Mouse (Mus musculus): ENCODE results near the gene Col25a1. TPM values are rescaled to one million over a fixed set of nuclear protein-coding genes. Genes with fewer than 3 reads are reported as not detected.

Col25a1 gene
- polyA plus RNA-seq, 1 experiment = 3.7 TPM

DNA sequence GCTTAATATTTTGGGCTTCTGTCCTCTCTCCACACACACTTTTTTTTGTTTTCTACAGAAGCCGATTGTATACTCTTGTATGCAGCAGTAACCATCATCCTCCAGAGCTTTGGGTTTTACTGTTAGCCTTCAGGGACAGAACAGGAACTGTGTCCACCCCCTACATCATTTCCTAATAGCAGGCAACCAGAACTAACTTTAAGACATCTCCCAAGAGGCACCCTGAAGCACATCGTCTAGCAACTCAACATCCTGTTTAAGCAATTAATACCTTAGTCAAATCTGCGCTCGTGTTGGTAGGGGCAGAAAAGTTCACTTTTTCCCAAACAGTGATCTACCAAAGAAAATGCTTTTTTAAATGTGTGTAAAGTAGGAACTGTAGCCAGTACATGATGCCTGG, 357.5 kb downstream of the Col25a1 start:
- no peak for DNase-seq
- no peak overlapping the region for H3K27ac ChIP-seq (ENCODE audit: insufficient read depth, low read length)
- H3K27me3 ChIP-seq (ENCODE audit: control insufficient read depth, insufficient read depth, low read length) = no peaks in the 10 kb centered on the region; the same call in 1 of the 2 replicates
- H3K4me1 ChIP-seq (ENCODE audit: control insufficient read depth, insufficient read depth, low read length) = no peaks in the 10 kb centered on the region
- TF ChIP-seq POLR2A (IDR thresholded peaks at IDR 0.05; ENCODE audit: borderline replicate concordance, insufficient read depth, low read length) = no peak
- WGBS = 84% methylated on average over 4 of the region's 4 CpGs
- no peak overlapping the region for H3K4me3 ChIP-seq (replicated peaks; ENCODE audit: insufficient read depth, low read depth, low read length)

DNA sequence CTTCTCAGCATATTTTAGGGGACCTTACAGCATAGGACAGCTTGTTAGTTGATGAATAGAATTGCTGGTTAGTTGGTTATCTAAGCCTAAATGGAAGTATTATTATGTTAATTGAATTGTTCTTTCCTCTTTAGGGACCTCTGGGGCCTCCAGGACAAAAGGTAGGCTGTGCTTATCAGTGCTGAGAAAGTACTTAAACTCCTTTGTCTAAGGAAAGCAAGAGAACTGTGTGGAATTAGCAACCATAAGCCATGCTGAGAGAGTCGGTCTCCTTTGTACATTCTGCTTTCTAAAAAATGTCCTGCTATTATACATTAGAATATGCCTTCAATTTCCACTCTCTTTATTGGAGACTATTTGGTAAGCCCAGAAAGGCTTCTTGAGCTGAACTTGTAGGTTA, 362.9 kb downstream of the Col25a1 start:
- no peak overlapping the region for H3K4me3 ChIP-seq (replicated peaks; ENCODE audit: insufficient read depth, low read depth, low read length)
- no peaks in the 10 kb centered on the region; the same call in 1 of the 2 replicates for H3K27me3 ChIP-seq (ENCODE audit: control insufficient read depth, insufficient read depth, low read length)
- 18% methylated on average over 1 of the region's 1 CpGs for WGBS
- H3K4me1 ChIP-seq (ENCODE audit: control insufficient read depth, insufficient read depth, low read length) = no peaks in the 10 kb centered on the region
- DNase-seq = no peak
- H3K27ac ChIP-seq (ENCODE audit: insufficient read depth, low read length) = no peak overlapping the region
- TF ChIP-seq POLR2A (IDR thresholded peaks at IDR 0.05; ENCODE audit: borderline replicate concordance, insufficient read depth, low read length) = no peak
- no peak for TF ChIP-seq CTCF (IDR thresholded peaks at IDR 0.05; ENCODE audit: borderline replicate concordance, insufficient read depth, low read depth, low read length)

DNA sequence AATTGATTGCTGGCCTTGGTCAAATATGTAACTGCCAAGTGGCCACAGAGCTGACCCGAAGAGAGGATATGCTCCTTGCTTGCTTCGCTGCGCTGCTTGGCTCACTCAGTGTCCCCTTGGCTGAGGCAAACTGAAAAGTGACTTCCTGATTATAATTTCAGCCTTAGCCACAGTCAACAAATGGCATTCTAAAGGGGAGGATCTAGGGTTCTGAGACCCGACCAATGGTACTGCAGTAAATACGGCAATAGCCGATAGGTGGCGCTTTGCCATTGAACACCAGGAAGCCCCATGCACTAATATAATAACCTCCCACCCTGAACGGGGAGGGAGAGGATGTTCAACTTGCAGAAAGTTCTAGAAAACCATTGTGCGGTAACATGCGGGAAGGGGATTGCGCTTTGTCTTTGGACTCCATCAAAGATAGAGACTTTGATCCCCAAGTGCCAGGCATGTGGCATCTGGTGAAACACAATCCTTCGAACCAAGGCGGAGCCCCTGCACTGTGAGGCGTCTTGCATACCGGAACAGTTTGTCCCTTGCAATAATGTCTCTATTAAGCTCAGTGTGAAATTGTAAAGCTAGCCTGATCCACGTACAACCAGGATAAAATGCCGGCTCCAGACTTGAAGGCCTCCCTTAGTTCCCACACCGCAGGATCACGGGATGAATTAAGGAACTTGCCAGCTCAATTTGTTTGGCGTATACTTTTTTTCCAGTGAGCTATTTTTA, 363.5 kb downstream of the Col25a1 start:
- Histone ChIP-seq H3K4me1 (ENCODE audit: control insufficient read depth, insufficient read depth, low read length) (no peaks in the 10 kb centered on the region), H3K27ac (ENCODE audit: insufficient read depth, low read length) (no peak overlapping the region), H3K27me3 (ENCODE audit: control insufficient read depth, insufficient read depth, low read length) (no peaks in the 10 kb centered on the region; the same call in 1 of the 2 replicates), H3K4me3 (replicated peaks; ENCODE audit: insufficient read depth, low read depth, low read length) (no peak overlapping the region)
- WGBS = 25% methylated on average over 20 of the region's 20 CpGs
- peak; percentile 12 to 17 for DNase-seq
- TF ChIP-seq CTCF (IDR thresholded peaks at IDR 0.05; ENCODE audit: borderline replicate concordance, insufficient read depth, low read depth, low read length) (no peak), POLR2A (IDR thresholded peaks at IDR 0.05; ENCODE audit: borderline replicate concordance, insufficient read depth, low read length) (no peak)

DNA sequence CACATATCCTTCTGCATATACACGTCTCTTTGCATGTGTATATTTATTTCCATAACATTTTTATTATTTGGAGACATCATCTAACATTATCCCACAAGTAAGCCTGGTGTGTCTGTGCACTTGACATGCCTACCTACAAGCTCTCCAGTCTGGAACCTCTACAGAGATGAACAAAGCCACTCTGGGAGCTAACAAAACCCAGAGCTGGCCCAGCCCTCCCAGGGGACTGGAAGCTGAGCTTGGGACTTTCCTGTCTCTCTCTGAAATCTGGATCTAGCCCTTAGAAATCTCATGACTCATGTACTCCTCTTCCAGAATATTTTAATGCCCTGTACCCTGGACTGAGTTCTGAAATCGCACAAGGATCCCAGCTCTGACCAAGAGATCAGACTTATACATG, 365.7 kb downstream of the Col25a1 start:
- no peak for DNase-seq
- Histone ChIP-seq H3K4me3 (replicated peaks; ENCODE audit: insufficient read depth, low read depth, low read length) (no peak overlapping the region), H3K27ac (ENCODE audit: insufficient read depth, low read length) (no peak overlapping the region), H3K4me1 (ENCODE audit: control insufficient read depth, insufficient read depth, low read length) (no peaks in the 10 kb centered on the region), H3K27me3 (ENCODE audit: control insufficient read depth, insufficient read depth, low read length) (no peaks in the 10 kb centered on the region; the same call in 1 of the 2 replicates)
- no peak for TF ChIP-seq POLR2A (IDR thresholded peaks at IDR 0.05; ENCODE audit: borderline replicate concordance, insufficient read depth, low read length)
- no peak for TF ChIP-seq CTCF (IDR thresholded peaks at IDR 0.05; ENCODE audit: borderline replicate concordance, insufficient read depth, low read depth, low read length)
- 83% methylated on average over 2 of the region's 2 CpGs for WGBS

DNA sequence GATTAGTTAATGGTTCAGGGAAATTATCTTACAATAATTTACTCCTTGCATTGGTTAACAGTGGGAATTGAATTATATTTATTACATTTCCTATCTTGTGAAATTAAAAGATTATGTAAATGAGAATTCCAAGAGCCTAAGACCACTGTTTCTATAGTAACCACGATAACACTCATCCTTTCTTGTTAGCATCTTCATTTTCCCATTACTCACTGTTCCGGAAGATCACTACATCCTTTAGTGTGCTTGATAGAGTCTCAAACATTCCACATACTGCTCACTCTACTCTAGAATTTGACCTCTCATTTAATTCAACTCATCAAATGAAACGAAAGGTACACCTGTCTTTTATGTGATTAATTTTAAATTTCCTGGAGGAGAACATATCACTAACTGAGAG, 370.4 kb downstream of the Col25a1 start:
- Histone ChIP-seq H3K4me1 (ENCODE audit: control insufficient read depth, insufficient read depth, low read length) (no peaks in the 10 kb centered on the region), H3K27me3 (ENCODE audit: control insufficient read depth, insufficient read depth, low read length) (no peaks in the 10 kb centered on the region), H3K27ac (ENCODE audit: insufficient read depth, low read length) (no peak overlapping the region), H3K4me3 (replicated peaks; ENCODE audit: insufficient read depth, low read depth, low read length) (no peak overlapping the region)
- 59% methylated on average over 3 of the region's 3 CpGs for WGBS
- DNase-seq = no peak
- TF ChIP-seq CTCF (IDR thresholded peaks at IDR 0.05; ENCODE audit: borderline replicate concordance, insufficient read depth, low read depth, low read length) = no peak
- TF ChIP-seq POLR2A (IDR thresholded peaks at IDR 0.05; ENCODE audit: borderline replicate concordance, insufficient read depth, low read length) = no peak

DNA sequence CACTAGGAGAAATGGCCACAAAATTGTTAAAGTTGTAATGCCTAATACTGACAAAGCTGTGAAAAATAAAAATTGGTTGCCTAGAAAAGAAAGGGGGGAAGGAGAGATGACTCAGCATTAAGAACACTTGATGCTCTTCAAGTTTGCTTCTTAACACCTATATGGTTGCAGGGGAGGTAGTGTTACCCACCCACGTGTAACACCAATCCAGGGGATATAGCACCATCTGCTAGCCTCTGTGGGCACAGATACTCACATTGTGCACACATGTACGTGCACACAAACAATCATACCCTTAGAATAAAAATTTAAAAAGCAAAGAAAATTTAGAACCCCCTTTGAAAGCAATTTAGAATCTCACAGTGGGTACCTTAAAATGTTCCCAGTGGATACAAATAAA, 377.0 kb downstream of the Col25a1 start:
- DNase-seq = no peak
- no peak for TF ChIP-seq CTCF (IDR thresholded peaks at IDR 0.05; ENCODE audit: borderline replicate concordance, insufficient read depth, low read depth, low read length)
- 83% methylated on average over 2 of the region's 2 CpGs for WGBS

DNA sequence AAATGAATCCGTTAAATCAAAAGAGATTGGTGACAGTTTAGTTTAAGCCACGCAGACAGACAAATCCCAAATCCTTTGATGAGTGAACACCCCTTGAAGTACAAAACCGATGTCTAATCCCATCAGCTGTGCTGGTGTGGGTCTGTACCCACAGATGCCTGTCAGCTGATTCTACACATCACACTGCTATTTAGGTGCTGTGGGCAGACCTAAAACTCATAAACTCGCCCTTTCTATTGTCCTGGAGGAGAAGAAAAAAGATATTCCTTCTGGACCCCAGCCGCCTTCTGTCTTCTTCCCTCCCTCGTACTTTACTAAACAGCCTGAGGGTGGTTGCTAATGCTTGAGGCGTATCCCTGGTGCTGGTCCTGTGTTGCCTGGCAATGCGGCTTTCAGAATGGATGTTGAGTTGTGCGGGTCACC, 387.2 kb downstream of the Col25a1 start:
- 36% methylated on average over 9 of the region's 9 CpGs for WGBS
- Histone ChIP-seq H3K4me1 (ENCODE audit: control insufficient read depth, insufficient read depth, low read length) (no peaks in the 10 kb centered on the region), H3K27ac (ENCODE audit: insufficient read depth, low read length) (no peak overlapping the region), H3K4me3 (replicated peaks; ENCODE audit: insufficient read depth, low read depth, low read length) (no peak overlapping the region), H3K27me3 (ENCODE audit: control insufficient read depth, insufficient read depth, low read length) (no peaks in the 10 kb centered on the region)
- no peak for DNase-seq
- TF ChIP-seq POLR2A (IDR thresholded peaks at IDR 0.05; ENCODE audit: borderline replicate concordance, insufficient read depth, low read length) (no peak), CTCF (IDR thresholded peaks at IDR 0.05; ENCODE audit: borderline replicate concordance, insufficient read depth, low read depth, low read length) (no peak)

More for the DNA sequence above, 377.0 kb downstream of the Col25a1 start:
- H3K4me3 ChIP-seq (replicated peaks; ENCODE audit: insufficient read depth, low read depth, low read length) = no peak overlapping the region
- H3K4me1 ChIP-seq (ENCODE audit: control insufficient read depth, insufficient read depth, low read length) = no peaks in the 10 kb centered on the region
- H3K27me3 ChIP-seq (ENCODE audit: control insufficient read depth, insufficient read depth, low read length) = no peaks in the 10 kb centered on the region
- no peak overlapping the region for H3K27ac ChIP-seq (ENCODE audit: insufficient read depth, low read length)

DNA sequence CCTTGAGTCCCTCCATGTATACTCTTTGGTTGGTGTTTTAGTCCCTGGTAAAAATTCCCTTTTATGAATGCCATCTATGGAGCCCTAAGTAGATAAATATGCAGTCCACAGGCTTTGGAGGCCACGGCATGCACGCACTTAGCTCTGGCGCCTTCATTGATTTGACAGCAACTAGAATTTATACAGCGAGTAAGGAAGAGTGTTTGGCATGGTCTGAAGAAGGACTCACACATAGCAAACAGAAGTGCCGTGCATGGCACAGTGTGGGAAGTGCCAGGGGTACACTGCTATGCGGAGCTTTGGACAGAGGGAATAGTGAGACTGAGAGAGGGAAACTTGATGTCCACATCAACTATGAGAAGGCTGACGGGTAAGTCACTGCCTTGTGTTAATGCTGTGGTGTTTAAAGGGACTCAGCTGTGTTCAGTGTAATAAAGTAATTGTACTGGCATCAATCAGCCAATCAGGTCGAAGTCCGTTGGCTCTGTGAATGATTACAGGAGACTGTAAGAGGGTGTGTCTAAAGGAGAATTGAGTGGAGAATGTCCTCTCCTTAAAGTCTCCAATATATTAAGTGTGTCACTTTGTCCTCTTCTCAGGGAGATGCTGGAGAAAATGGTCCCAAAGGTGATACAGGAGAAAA, 390.7 kb downstream of the Col25a1 start:
- no peak for TF ChIP-seq CTCF (IDR thresholded peaks at IDR 0.05; ENCODE audit: borderline replicate concordance, insufficient read depth, low read depth, low read length)
- TF ChIP-seq POLR2A (IDR thresholded peaks at IDR 0.05; ENCODE audit: borderline replicate concordance, insufficient read depth, low read length) = no peak
- 87% methylated on average over 9 of the region's 9 CpGs for WGBS
- H3K4me1 ChIP-seq (ENCODE audit: control insufficient read depth, insufficient read depth, low read length) = no peaks in the 10 kb centered on the region
- no peak overlapping the region for H3K27ac ChIP-seq (ENCODE audit: insufficient read depth, low read length)
- no peak overlapping the region for H3K4me3 ChIP-seq (replicated peaks; ENCODE audit: insufficient read depth, low read depth, low read length)
- no peak for DNase-seq
- H3K27me3 ChIP-seq (ENCODE audit: control insufficient read depth, insufficient read depth, low read length) = no peaks in the 10 kb centered on the region
